Mouse (Mus musculus): ENCODE results near the gene Kcnab3. TPM values are rescaled to one million over a fixed set of nuclear protein-coding genes. Genes with fewer than 3 reads are reported as not detected.

Kcnab3 gene
- 3.2 TPM for polyA plus RNA-seq (2012; fragmentation: generic; extraction: Trizol)
- long read RNA-seq, experiment 1, partial matches to known transcripts = 1 of 5 reads
- long read RNA-seq, experiment 1, other reads (novel, unspliced or antisense) = 0 of 5 reads
- long read RNA-seq, experiment 2, transcript Kcnab3-201 (14 exons, 2,538 nt) = major isoform, 26 of 34 reads
- long read RNA-seq, experiment 2, partial matches to known transcripts = 0 of 34 reads
- long read RNA-seq, experiment 2, other reads (novel, unspliced or antisense) = 6 of 34 reads

GRCm38 (mm10) chr11:69325628-69326407 lies at the start of gene Kcnab3:
Gene Kcnab3, plus strand, starts transcription at chr11:69326258.
- no peaks in the 10 kb centered on the region for H3K36me3 ChIP-seq (ENCODE audit: control insufficient read depth, insufficient read depth)
- TF ChIP-seq MYOG (IDR thresholded peaks at IDR 0.05; ENCODE audit: control insufficient read depth, extremely low read depth, insufficient read length) (no peak), FOSL1 (IDR thresholded peaks at IDR 0.05; ENCODE audit: insufficient read depth, low read length, poor library complexity, severe bottlenecking) (no peak), MAX (IDR thresholded peaks at IDR 0.05) (no peak), MYOD1 (IDR thresholded peaks at IDR 0.05; ENCODE audit: control insufficient read depth, insufficient read length, low read depth) (no peak), CTCF (IDR thresholded peaks at IDR 0.05; ENCODE audit: control insufficient read depth, insufficient read depth, insufficient read length) (no peak), USF1 (IDR thresholded peaks at IDR 0.05; ENCODE audit: low read depth) (no peak), CEBPB (IDR thresholded peaks at IDR 0.05; ENCODE audit: low read depth) (no peak)
- H3K79me3 ChIP-seq (ENCODE audit: low read depth) = no peaks in the 10 kb centered on the region

GRCm38 (mm10) chr11:69277267-69277666 lies 48.8 kb upstream of the Kcnab3 start:
- TF ChIP-seq USF1 (IDR thresholded peaks at IDR 0.05; ENCODE audit: low read depth) (no peak), CEBPB (IDR thresholded peaks at IDR 0.05; ENCODE audit: low read depth) (no peak), CTCF (IDR thresholded peaks at IDR 0.05; ENCODE audit: control insufficient read depth, insufficient read depth, insufficient read length) (no peak), MYOD1 (IDR thresholded peaks at IDR 0.05; ENCODE audit: control insufficient read depth, insufficient read length, low read depth) (no peak)
- no peaks in the 10 kb centered on the region for H3K79me2 ChIP-seq (ENCODE audit: control insufficient read depth, insufficient read depth)
- H3K79me3 ChIP-seq (ENCODE audit: low read depth) = no peaks in the 10 kb centered on the region
- H3K4me3 ChIP-seq (ENCODE audit: insufficient read depth, poor library complexity, severe bottlenecking) = no peak overlapping the region
- H3K27me3 ChIP-seq (ENCODE audit: control insufficient read depth, insufficient read depth, insufficient read length) = no peaks in the 10 kb centered on the region
- H3ac ChIP-seq (ENCODE audit: control insufficient read depth, insufficient read length, low read depth) = no peak overlapping the region
- H3K36me3 ChIP-seq (ENCODE audit: control insufficient read depth, insufficient read depth) = no peaks in the 10 kb centered on the region

More at GRCm38 (mm10) chr11:69325628-69326407, at the start of gene Kcnab3:
- no peaks in the 10 kb centered on the region for H3K27me3 ChIP-seq (ENCODE audit: control insufficient read depth, insufficient read depth, insufficient read length)
- peak within 1 kb of the TSS; percentile 16 for H3K4me3 ChIP-seq (ENCODE audit: insufficient read depth, poor library complexity, severe bottlenecking)
- H3ac ChIP-seq (ENCODE audit: control insufficient read depth, insufficient read length, low read depth) = peak within 1 kb of the TSS; percentile 44
- H3K79me2 ChIP-seq (ENCODE audit: control insufficient read depth, insufficient read depth) = peaks cover 33% of the 10 kb centered on the region

GRCm38 (mm10) chr11:69291111-69291510 lies 34.9 kb upstream of the Kcnab3 start:
- Histone ChIP-seq H3ac (ENCODE audit: control insufficient read depth, insufficient read length, low read depth) (no peak overlapping the region), H3K36me3 (ENCODE audit: control insufficient read depth, insufficient read depth) (no peaks in the 10 kb centered on the region), H3K4me3 (ENCODE audit: insufficient read depth, poor library complexity, severe bottlenecking) (no peak overlapping the region), H3K27me3 (ENCODE audit: control insufficient read depth, insufficient read depth, insufficient read length) (no peaks in the 10 kb centered on the region), H3K79me2 (ENCODE audit: control insufficient read depth, insufficient read depth) (no peaks in the 10 kb centered on the region), H3K79me3 (ENCODE audit: low read depth) (no peaks in the 10 kb centered on the region)
- TF ChIP-seq MYOD1 (IDR thresholded peaks at IDR 0.05; ENCODE audit: control insufficient read depth, insufficient read length, low read depth) = no peak
- TF ChIP-seq CEBPB (IDR thresholded peaks at IDR 0.05; ENCODE audit: low read depth) = no peak
- no peak for TF ChIP-seq MYOG (IDR thresholded peaks at IDR 0.05; ENCODE audit: control insufficient read depth, extremely low read depth, insufficient read length)
- TF ChIP-seq MAX (IDR thresholded peaks at IDR 0.05) = no peak
- TF ChIP-seq FOSL1 (IDR thresholded peaks at IDR 0.05; ENCODE audit: insufficient read depth, low read length, poor library complexity, severe bottlenecking) = no peak
- no peak for TF ChIP-seq CTCF (IDR thresholded peaks at IDR 0.05; ENCODE audit: control insufficient read depth, insufficient read depth, insufficient read length)
- TF ChIP-seq USF1 (IDR thresholded peaks at IDR 0.05; ENCODE audit: low read depth) = no peak

- Histone ChIP-seq H3ac (ENCODE audit: control insufficient read depth, insufficient read length, low read depth) (no peak overlapping the region), H3K27me3 (ENCODE audit: control insufficient read depth, insufficient read depth, insufficient read length) (no peaks in the 10 kb centered on the region), H3K79me3 (ENCODE audit: low read depth) (no peaks in the 10 kb centered on the region), H3K79me2 (ENCODE audit: control insufficient read depth, insufficient read depth) (no peaks in the 10 kb centered on the region), H3K4me3 (ENCODE audit: insufficient read depth, poor library complexity, severe bottlenecking) (no peak overlapping the region), H3K36me3 (ENCODE audit: control insufficient read depth, insufficient read depth) (peaks cover 25% of the 10 kb centered on the region)
- TF ChIP-seq MAX (IDR thresholded peaks at IDR 0.05) = no peak
- no peak for TF ChIP-seq FOSL1 (IDR thresholded peaks at IDR 0.05; ENCODE audit: insufficient read depth, low read length, poor library complexity, severe bottlenecking)
- peak; percentile 58 for TF ChIP-seq CEBPB (IDR thresholded peaks at IDR 0.05; ENCODE audit: low read depth)
- no peak for TF ChIP-seq USF1 (IDR thresholded peaks at IDR 0.05; ENCODE audit: low read depth)
- TF ChIP-seq MYOG (IDR thresholded peaks at IDR 0.05; ENCODE audit: control insufficient read depth, extremely low read depth, insufficient read length) = no peak
- peak; percentile 97 for TF ChIP-seq MYOD1 (IDR thresholded peaks at IDR 0.05; ENCODE audit: control insufficient read depth, insufficient read length, low read depth)
- no peak for TF ChIP-seq CTCF (IDR thresholded peaks at IDR 0.05; ENCODE audit: control insufficient read depth, insufficient read depth, insufficient read length)
These were observed 30.8 kb upstream of the Kcnab3 start for GRCm38 (mm10) chr11:69295286-69295685.

- no peaks in the 10 kb centered on the region for H3K79me2 ChIP-seq (ENCODE audit: control insufficient read depth, insufficient read depth)
- H3K27me3 ChIP-seq (ENCODE audit: control insufficient read depth, insufficient read depth, insufficient read length) = no peaks in the 10 kb centered on the region
- H3K4me3 ChIP-seq (ENCODE audit: insufficient read depth, poor library complexity, severe bottlenecking) = no peak overlapping the region
- no peak overlapping the region for H3ac ChIP-seq (ENCODE audit: control insufficient read depth, insufficient read length, low read depth)
- TF ChIP-seq CEBPB (IDR thresholded peaks at IDR 0.05; ENCODE audit: low read depth) (no peak), MYOG (IDR thresholded peaks at IDR 0.05; ENCODE audit: control insufficient read depth, extremely low read depth, insufficient read length) (no peak), MYOD1 (IDR thresholded peaks at IDR 0.05; ENCODE audit: control insufficient read depth, insufficient read length, low read depth) (no peak), MAX (IDR thresholded peaks at IDR 0.05) (no peak), CTCF (IDR thresholded peaks at IDR 0.05; ENCODE audit: control insufficient read depth, insufficient read depth, insufficient read length) (no peak), FOSL1 (IDR thresholded peaks at IDR 0.05; ENCODE audit: insufficient read depth, low read length, poor library complexity, severe bottlenecking) (no peak), USF1 (IDR thresholded peaks at IDR 0.05; ENCODE audit: low read depth) (no peak)
- peaks cover 42% of the 10 kb centered on the region for H3K36me3 ChIP-seq (ENCODE audit: control insufficient read depth, insufficient read depth)
- H3K79me3 ChIP-seq (ENCODE audit: low read depth) = no peaks in the 10 kb centered on the region
These were observed 28.3 kb upstream of the Kcnab3 start for GRCm38 (mm10) chr11:69297799-69298198.
